Mouse (Mus musculus): Measurements from ENCODE around the gene Atf7ip2. TPM values are rescaled to one million over a fixed set of nuclear protein-coding genes. Genes with fewer than 3 reads are reported as not detected.
"Not testable (repeated sequence)": the region's sequence is repeated elsewhere in the genome, so short reads cannot be mapped to it uniquely, and the experiment has no call there.

The Atf7ip2 gene
- 0.70 and 0.93 TPM in 2 replicates for polyA plus RNA-seq (2016; fragmentation: Nextera tagmentation; extraction: Ambion mirVana)

DNA sequence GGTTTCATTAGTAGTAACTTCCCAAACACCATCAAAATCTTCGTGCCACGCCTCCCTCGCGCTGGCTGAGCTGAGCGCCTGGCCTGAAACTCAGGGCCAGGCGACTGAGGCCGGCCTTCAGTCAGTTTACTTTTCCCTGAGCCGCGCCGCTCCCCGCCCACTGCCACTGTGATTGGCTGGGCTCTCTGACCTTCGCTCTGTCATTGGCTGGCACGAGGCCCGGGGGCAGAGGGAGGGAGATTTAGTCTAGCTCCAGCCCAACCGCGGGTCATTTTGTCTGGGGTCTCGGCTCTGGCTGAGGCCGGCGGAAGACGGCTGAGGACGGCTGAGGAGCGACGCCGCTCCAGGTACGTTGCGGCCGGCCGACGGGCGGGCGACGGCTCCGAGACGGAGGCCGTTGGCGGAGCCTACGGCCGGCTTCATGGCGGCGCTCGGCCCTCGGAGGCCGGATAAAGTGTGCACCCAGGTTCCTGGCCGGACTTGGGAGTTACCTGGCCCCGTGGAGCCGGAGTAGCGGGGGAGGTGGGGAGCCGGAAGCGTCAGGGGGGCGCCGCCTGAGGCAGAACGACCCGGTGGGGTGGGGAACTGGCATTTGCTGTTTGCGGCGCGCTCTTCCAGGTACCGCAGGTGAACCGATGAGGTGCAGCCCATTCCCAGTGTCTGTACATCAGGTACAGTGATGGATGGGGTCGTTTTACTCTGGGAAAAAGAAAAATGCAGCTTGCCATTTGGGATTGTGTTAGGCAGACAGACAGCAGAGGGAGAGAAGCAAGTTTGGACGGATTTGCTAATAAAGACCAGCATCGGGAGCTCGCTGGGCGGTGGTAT lies at the start of gene Atf7ip2:
Gene Atf7ip2, plus strand, starts transcription at position 34 of the 828 bp plus-strand sequence.
- Histone ChIP-seq H3K36me3 (no peaks in the 10 kb centered on the region), H3K27ac (no peak within 1 kb of the TSS), H3K9me3 (replicated peaks) (peaks cover 2% of the 10 kb centered on the region; the same call in 1 of the 2 replicates), H3K27me3 (0 out of 2 replicates have a peak, but pooled peaks cover 2% of the 10 kb centered on the region), H3K4me3 (peak within 1 kb of the TSS; percentile 61), H3K9ac (peak within 1 kb of the TSS; percentile 68), H3K4me2 (replicated peaks) (peak within 1 kb of the TSS; percentile 99), H3K4me1 (peaks cover 6% of the 10 kb centered on the region)
- 1% methylated on average over 63 of the region's 63 CpGs for WGBS
- ATAC-seq (ENCODE audit: low FRiP score): peak; percentile 99

DNA sequence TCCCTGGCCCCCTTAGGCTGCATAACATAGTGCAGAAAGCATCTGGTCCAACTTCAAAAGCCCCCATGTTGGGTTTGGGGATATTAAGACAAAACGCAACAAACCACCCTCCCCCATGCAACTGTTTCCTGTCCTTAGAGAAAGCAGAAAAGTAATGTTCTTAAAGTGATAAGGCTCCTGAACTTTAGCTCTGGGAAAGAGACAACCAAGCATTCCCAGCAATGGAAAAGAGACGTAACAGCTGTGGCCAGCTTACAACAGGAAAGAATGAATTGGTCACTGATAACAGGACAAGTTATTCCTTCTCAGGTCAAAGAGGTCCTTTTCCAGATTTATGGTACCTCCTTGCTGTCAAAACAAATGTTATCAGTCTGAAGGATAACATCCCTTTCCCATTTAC lies 49.3 kb upstream of the Atf7ip2 start:
- ATAC-seq (ENCODE audit: low FRiP score): no peak
- no peak overlapping the region for H3K27ac ChIP-seq
- no peaks in the 10 kb centered on the region for H3K9me3 ChIP-seq (replicated peaks)
- H3K4me3 ChIP-seq: no peak overlapping the region
- no peaks in the 10 kb centered on the region for H3K36me3 ChIP-seq
- 78% methylated on average over 2 of the region's 2 CpGs for WGBS
- H3K27me3 ChIP-seq: no peaks in the 10 kb centered on the region
- no peaks in the 10 kb centered on the region for H3K4me1 ChIP-seq
- H3K4me2 ChIP-seq (replicated peaks): no peak overlapping the region
- no peak overlapping the region for H3K9ac ChIP-seq

DNA sequence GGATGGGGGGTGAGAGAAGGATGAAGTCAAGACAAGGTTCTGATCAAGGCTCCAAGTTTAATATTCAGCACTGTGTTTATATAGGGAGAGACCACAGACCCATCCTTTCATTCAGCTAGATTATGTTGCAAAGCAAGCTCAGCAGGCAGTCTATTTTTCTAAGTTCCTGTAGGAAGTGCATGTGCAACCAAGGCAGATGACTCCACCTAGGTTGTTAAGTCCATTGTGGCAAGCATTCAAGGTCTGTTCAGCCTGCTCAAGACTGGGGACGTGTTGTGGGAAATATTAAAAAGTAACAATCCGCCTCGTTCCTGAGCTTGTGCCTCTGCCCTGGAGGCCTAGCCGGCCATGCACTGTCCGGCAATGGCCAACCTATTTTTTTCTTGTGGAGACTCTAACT lies 45.1 kb upstream of the Atf7ip2 start:
- H3K9me3 ChIP-seq (replicated peaks): no peaks in the 10 kb centered on the region
- H3K36me3 ChIP-seq: no peaks in the 10 kb centered on the region
- no peak overlapping the region for H3K4me3 ChIP-seq
- WGBS: 94% methylated on average over 5 of the region's 5 CpGs
- no peak for ATAC-seq (ENCODE audit: low FRiP score)
- H3K27ac ChIP-seq: no peak overlapping the region
- H3K9ac ChIP-seq: no peak overlapping the region
- no peak overlapping the region for H3K4me2 ChIP-seq (replicated peaks)
- no peaks in the 10 kb centered on the region for H3K27me3 ChIP-seq
- H3K4me1 ChIP-seq: no peaks in the 10 kb centered on the region

DNA sequence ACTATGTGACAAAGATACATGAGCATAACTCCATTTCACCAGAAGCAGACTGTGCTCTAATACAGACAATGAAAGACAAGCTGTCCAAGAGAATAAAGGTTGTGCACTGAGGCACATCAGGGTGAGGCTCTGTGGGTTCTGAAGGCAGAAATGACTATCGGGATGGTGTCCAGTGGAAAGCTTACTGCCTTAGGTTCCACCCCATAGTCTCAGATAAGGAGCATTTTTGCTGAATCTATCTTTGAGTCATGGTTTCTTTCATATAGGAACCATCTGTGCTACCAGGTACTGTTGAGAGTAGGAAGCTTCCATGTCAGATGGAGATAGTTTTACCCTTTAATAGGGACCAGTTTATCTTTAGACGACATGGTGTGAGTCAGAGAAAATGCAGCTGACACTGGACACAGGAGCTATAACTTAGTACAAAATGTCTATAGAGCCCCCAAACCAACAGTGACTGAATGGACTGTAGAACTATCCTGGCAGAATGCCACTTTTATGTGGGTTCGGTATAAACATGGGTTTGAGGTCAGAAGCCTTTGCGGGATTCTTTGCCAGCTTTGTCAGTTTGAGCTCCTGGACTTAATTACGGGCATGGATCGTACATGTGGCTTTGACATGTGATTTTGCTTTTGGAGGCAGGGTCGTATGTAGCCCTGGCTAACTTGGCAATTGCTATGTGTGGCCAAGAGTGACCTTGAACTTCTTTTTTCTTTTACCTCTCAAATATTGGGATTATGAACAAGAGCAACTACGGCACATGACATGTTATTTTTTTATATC lies 23.2 kb upstream of the Atf7ip2 start:
- ATAC-seq (ENCODE audit: low FRiP score): no peak
- H3K27ac ChIP-seq: no peak overlapping the region

DNA sequence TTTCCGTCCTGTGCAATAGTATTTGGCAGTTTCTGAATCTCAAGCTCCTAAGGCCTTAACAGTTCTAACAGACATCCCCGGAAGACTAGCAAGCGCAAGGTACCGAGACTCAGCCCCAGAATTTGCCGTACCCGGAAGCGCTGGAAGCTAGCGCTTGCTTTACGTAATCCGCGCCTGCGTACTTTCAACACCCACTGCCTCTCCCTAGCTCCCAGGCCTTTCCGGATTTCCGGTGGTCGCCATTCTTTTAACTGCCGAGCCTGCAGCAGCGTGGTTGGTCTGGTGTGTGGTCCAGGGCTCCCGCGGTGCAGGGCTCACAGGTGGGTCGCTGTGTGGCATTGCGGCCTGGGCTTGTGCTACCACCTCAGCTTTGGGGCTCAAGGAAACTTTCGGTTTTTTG lies 22.5 kb upstream of the Atf7ip2 start, which contains the start of gene Rpl39l:
Gene Rpl39l, plus strand, starts transcription at position 222 of the 400 bp plus-strand sequence.
- Histone ChIP-seq H3K27me3 (no peaks in the 10 kb centered on the region), H3K4me2 (replicated peaks) (no peak within 1 kb of the TSS), H3K27ac (no peak within 1 kb of the TSS), H3K4me3 (no peak within 1 kb of the TSS), H3K36me3 (no peaks in the 10 kb centered on the region), H3K9me3 (replicated peaks) (no peaks in the 10 kb centered on the region; the same call in 1 of the 2 replicates), H3K9ac (no peak within 1 kb of the TSS), H3K4me1 (no peaks in the 10 kb centered on the region)
- no peak for ATAC-seq (ENCODE audit: low FRiP score)
- WGBS: 82% methylated on average over 22 of the region's 22 CpGs

More for the DNA sequence above, 23.2 kb upstream of the Atf7ip2 start:
- H3K36me3 ChIP-seq: no peaks in the 10 kb centered on the region
- no peak overlapping the region for H3K9ac ChIP-seq
- H3K9me3 ChIP-seq (replicated peaks): no peaks in the 10 kb centered on the region; the same call in 1 of the 2 replicates
- WGBS: 91% methylated on average over 8 of the region's 8 CpGs
- no peaks in the 10 kb centered on the region for H3K4me1 ChIP-seq
- H3K27me3 ChIP-seq: no peaks in the 10 kb centered on the region
- no peak overlapping the region for H3K4me3 ChIP-seq
- H3K4me2 ChIP-seq (replicated peaks): no peak overlapping the region

DNA sequence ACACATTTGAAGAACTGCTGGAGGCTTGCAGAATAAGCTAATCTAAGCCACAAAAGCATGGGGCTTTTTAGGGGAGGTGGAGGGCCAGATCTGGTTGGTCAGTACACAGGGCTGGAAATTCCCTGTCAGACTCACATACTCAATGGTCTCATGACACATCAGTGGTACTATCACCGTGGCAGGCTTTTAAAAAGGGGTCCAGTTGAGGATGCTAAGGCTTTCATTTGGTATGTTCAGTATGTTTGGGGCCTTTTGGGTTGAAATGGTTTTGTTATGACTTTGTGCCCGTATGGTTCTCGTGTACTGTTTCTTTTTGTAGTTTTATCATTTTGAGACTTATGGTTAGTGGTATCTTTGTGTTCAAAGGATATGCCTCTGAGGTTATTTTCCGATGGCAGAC lies 21.2 kb upstream of the Atf7ip2 start:
- Histone ChIP-seq H3K4me2 (replicated peaks) (no peak overlapping the region), H3K9ac (no peak overlapping the region), H3K4me1 (no peaks in the 10 kb centered on the region), H3K9me3 (replicated peaks) (no peaks in the 10 kb centered on the region), H3K4me3 (no peak overlapping the region), H3K27me3 (no peaks in the 10 kb centered on the region), H3K36me3 (no peaks in the 10 kb centered on the region), H3K27ac (no peak overlapping the region)
- WGBS: 83% methylated on average over 4 of the region's 4 CpGs
- no peak for ATAC-seq (ENCODE audit: low FRiP score)

DNA sequence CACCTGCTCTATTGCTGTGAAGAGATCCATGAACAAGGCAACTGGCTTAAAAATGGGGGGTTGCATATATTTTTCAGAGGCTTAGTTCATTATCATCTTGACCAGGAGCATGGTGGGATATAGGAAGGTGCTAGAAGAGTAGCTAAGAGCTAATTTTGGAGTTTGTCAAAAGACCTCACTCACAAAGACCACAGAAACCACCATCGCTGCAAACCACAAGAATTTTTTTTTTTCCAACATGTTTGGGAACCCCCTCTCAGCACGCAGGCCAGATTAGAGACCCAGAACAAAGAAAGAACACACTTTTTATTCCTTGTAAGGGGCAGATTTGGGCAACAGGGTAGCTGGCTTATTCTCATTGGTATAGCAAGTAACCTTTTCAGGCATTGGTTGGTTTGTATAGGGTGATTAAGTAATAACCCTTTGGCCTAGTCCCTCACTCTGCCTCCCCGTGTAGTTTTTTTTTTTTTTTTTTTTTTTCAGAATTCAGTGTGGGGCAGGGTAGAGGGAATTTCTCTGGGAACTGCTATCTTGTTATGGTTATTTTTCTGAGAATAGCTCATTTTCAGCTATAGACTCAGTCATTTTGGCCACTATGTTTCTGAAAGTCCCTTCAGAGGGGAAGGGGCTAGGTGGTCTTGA lies 20.2 kb upstream of the Atf7ip2 start:
- Histone ChIP-seq H3K9me3 (replicated peaks) (peaks cover 4% of the 10 kb centered on the region; the same call in 1 of the 2 replicates), H3K27ac (no peak overlapping the region), H3K4me3 (no peak overlapping the region), H3K36me3 (no peaks in the 10 kb centered on the region), H3K4me1 (no peaks in the 10 kb centered on the region), H3K27me3 (no peaks in the 10 kb centered on the region), H3K4me2 (replicated peaks) (no peak overlapping the region), H3K9ac (no peak overlapping the region)
- WGBS: 92% methylated on average over 3 of the region's 3 CpGs
- ATAC-seq (ENCODE audit: low FRiP score): no peak

DNA sequence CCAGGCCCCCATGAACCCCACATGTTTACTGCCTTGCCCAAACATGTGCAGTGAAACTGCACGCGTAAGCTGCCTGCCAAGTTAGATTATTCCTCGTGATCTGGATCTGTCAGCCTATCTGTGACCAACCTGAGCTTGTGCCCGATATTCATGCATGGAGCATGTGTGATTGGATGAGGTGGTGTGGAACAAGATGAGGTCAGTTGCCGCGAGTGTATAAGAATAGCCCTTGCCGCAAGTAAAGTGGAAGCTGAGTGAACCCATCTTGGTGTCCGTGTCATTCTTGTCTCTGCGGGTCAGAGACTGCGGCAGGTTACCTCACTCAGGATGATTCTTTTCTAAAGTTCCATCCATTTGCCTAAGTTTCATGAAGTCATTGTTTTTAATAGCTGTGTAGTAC lies 5.1 kb upstream of the Atf7ip2 start:
- H3K9ac ChIP-seq; H3K4me3 ChIP-seq; H3K27me3 ChIP-seq; H3K36me3 ChIP-seq; H3K27ac ChIP-seq; H3K4me1 ChIP-seq; ATAC-seq (ENCODE audit: low FRiP score); H3K4me2 ChIP-seq (replicated peaks): not testable (repeated sequence)
- peaks cover 47% of the 10 kb centered on the region for H3K9me3 ChIP-seq (replicated peaks)
- WGBS: 97% methylated on average over 10 of the region's 10 CpGs

DNA sequence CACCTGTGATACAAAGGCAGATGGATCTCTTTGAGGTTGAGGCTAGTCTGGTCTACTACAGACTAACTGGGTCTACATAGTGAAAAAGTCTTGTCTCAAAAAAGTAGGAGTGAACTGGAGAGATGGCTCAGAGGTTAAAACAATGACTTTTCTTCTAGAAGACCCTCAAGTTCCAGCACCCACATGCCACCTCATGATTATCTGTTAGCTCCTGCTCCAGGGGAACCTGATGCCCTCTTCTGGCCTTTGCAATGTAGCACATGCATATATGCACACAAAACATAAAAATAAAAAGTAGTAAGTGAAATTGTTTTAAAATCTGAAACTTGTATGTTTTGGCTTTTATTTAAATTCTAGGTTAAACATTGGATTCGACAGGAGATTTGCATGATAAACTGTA lies 16.3 kb downstream of the Atf7ip2 start:
- ATAC-seq (ENCODE audit: low FRiP score): no peak
- no peak overlapping the region for H3K4me3 ChIP-seq
- H3K4me2 ChIP-seq (replicated peaks): no peak overlapping the region
- H3K27ac ChIP-seq: no peak overlapping the region
- no peaks in the 10 kb centered on the region for H3K36me3 ChIP-seq
- H3K9ac ChIP-seq: no peak overlapping the region
- no peaks in the 10 kb centered on the region for H3K9me3 ChIP-seq (replicated peaks)
- 92% methylated on average over 1 of the region's 1 CpGs for WGBS
- H3K27me3 ChIP-seq: no peaks in the 10 kb centered on the region
- no peaks in the 10 kb centered on the region for H3K4me1 ChIP-seq

DNA sequence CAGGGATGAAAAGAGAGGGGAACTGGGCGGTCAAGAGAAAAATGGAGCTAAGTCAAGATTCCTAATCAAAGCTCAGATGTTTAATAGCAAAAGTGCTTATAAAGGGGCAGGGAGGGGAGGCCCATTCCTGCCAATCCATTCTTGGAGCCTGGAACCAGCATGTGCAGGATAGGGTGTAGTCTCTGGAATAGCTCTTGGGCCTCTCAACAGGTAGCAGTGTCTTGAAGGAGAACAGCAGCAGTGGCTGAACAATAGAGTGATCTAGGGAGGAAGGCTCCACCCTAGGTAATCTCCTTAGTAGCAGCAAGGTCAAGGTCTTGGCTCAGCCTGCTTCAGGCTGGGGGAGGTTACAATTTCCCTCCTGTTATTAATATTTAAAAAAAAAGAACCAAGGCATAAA lies 23.9 kb downstream of the Atf7ip2 start:
- not testable (repeated sequence) for H3K4me2 ChIP-seq (replicated peaks); H3K27ac ChIP-seq; H3K9ac ChIP-seq; H3K9me3 ChIP-seq (replicated peaks); H3K4me3 ChIP-seq; H3K36me3 ChIP-seq; ATAC-seq (ENCODE audit: low FRiP score); H3K27me3 ChIP-seq; H3K4me1 ChIP-seq
- 100% methylated on average over 1 of the region's 1 CpGs for WGBS

DNA sequence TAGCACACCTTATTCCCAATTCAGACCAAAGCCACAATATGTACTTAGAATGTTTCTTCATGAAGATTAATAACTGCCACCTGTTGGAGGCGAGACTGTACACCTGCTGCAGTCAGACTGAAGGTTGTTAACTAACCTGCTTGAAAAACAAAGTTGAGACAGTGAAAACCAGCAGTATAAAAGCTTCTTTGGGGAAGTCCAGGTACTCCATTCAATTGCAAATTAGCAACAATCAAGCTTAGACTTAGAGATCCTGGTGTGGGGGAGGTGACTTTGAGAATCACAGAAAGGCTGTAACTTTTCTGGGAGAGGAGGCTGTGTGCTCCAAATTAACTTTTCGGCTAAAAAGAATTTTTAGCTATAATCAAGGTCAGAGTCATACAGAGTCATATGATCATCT lies 24.5 kb downstream of the Atf7ip2 start:
- H3K9me3 ChIP-seq (replicated peaks); H3K27me3 ChIP-seq; H3K27ac ChIP-seq; H3K4me2 ChIP-seq (replicated peaks); H3K36me3 ChIP-seq; ATAC-seq (ENCODE audit: low FRiP score); H3K9ac ChIP-seq; H3K4me3 ChIP-seq; H3K4me1 ChIP-seq: not testable (repeated sequence)
- 90% methylated on average over 2 of the region's 2 CpGs for WGBS

DNA sequence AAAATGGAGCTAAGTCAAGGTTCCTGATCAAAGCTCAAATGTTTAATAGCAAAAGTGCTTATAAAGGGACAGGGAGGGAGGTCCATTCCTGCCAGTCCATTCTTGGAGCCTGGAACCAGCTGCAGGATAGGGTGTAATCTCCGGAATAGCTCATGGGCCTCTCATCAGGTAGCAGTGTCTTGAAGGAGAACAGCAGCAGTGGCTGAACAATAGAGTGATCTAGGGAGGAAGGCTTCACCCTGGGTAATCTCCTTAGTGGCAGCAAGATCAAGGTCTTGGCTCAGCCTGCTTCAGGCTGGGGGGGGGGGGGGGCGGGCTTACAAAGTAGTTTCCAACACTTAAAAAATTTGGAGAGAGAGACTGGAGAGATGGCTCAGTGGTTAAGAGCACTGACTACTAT lies 34.8 kb downstream of the Atf7ip2 start:
- Histone ChIP-seq H3K4me1 (no peaks in the 10 kb centered on the region), H3K4me2 (replicated peaks) (no peak overlapping the region), H3K27me3 (no peaks in the 10 kb centered on the region), H3K36me3 (no peaks in the 10 kb centered on the region), H3K9me3 (replicated peaks) (peaks cover 3% of the 10 kb centered on the region; the same call in 1 of the 2 replicates), H3K27ac (no peak overlapping the region), H3K9ac (no peak overlapping the region), H3K4me3 (no peak overlapping the region)
- ATAC-seq (ENCODE audit: low FRiP score): no peak
- 48% methylated on average over 2 of the region's 2 CpGs for WGBS
